Mouse (Mus musculus): ENCODE data around the gene Ezr. TPM values are rescaled to one million over a fixed set of nuclear protein-coding genes. Genes with fewer than 3 reads are reported as not detected.
A peak's percentile ranks its signal among the peaks of the same experiment; 100 is the strongest.

The Ezr gene
- polyA plus RNA-seq, 2 experiments = 39.2 to 71.3 TPM

- Histone ChIP-seq H3K9ac (ENCODE audit: low read depth, low read length, severe bottlenecking) (no peak overlapping the region), H3K9me3 (ENCODE audit: control insufficient read depth, low read length) (no peaks in the 10 kb centered on the region), H3K4me3 (replicated peaks; ENCODE audit: low read length) (no peak overlapping the region), H3K36me3 (ENCODE audit: control insufficient read depth, insufficient read depth, low read length) (peaks cover 28% of the 10 kb centered on the region), H3K27me3 (ENCODE audit: control insufficient read depth, insufficient read depth, low read length) (no peaks in the 10 kb centered on the region), H3K27ac (replicated peaks; ENCODE audit: low read depth, low read length) (no peak overlapping the region), H3K4me1 (ENCODE audit: control insufficient read depth, insufficient read depth, low read length) (peaks cover 34% of the 10 kb centered on the region), H3K4me2 (replicated peaks; ENCODE audit: low read depth, low read length, severe bottlenecking) (no peak overlapping the region)
- TF ChIP-seq POLR2A (IDR thresholded peaks at IDR 0.05; ENCODE audit: borderline replicate concordance, extremely low read depth, insufficient read depth, insufficient read length) = no peak
- 85% methylated on average over 9 of the region's 9 CpGs for WGBS
- ATAC-seq (ENCODE audit: low FRiP score, low read depth) (no peak), DNase-seq (ENCODE audit: low spot score) (no peak)
Observed at GRCm38 (mm10) chr17:6746452-6747231, 35.9 kb downstream of the Ezr start.

- H3K9me3 ChIP-seq (ENCODE audit: control insufficient read depth, low read length) = no peaks in the 10 kb centered on the region
- TF ChIP-seq POLR2A (IDR thresholded peaks at IDR 0.05; ENCODE audit: borderline replicate concordance, extremely low read depth, insufficient read depth, insufficient read length) = no peak
- ATAC-seq (ENCODE audit: low FRiP score, low read depth) (0 out of 2 replicates have a peak, but pooled peaks have one; percentile 13), DNase-seq (ENCODE audit: low spot score) (no peak)
- no peaks in the 10 kb centered on the region for H3K27me3 ChIP-seq (ENCODE audit: control insufficient read depth, insufficient read depth, low read length)
- no peak overlapping the region for H3K4me2 ChIP-seq (replicated peaks; ENCODE audit: low read depth, low read length, severe bottlenecking)
- H3K4me3 ChIP-seq (replicated peaks; ENCODE audit: low read length) = no peak overlapping the region
- H3K27ac ChIP-seq (replicated peaks; ENCODE audit: low read depth, low read length) = no peak overlapping the region
- H3K9ac ChIP-seq (ENCODE audit: low read depth, low read length, severe bottlenecking) = no peak overlapping the region
- peaks cover 34% of the 10 kb centered on the region for H3K4me1 ChIP-seq (ENCODE audit: control insufficient read depth, insufficient read depth, low read length)
- H3K36me3 ChIP-seq (ENCODE audit: control insufficient read depth, insufficient read depth, low read length) = peaks cover 34% of the 10 kb centered on the region
- 25% methylated on average over 9 of the region's 9 CpGs for WGBS
Observed at GRCm38 (mm10) chr17:6745975-6746374, 36.6 kb downstream of the Ezr start.

- TF ChIP-seq POLR2A (IDR thresholded peaks at IDR 0.05; ENCODE audit: borderline replicate concordance, extremely low read depth, insufficient read depth, insufficient read length) = no peak
- Histone ChIP-seq H3K9ac (ENCODE audit: low read depth, low read length, severe bottlenecking) (no peak overlapping the region), H3K9me3 (ENCODE audit: control insufficient read depth, low read length) (no peaks in the 10 kb centered on the region), H3K4me3 (replicated peaks; ENCODE audit: low read length) (no peak overlapping the region), H3K36me3 (ENCODE audit: control insufficient read depth, insufficient read depth, low read length) (peaks cover 35% of the 10 kb centered on the region), H3K27me3 (ENCODE audit: control insufficient read depth, insufficient read depth, low read length) (no peaks in the 10 kb centered on the region), H3K4me2 (replicated peaks; ENCODE audit: low read depth, low read length, severe bottlenecking) (no peak overlapping the region), H3K27ac (replicated peaks; ENCODE audit: low read depth, low read length) (no peak overlapping the region), H3K4me1 (ENCODE audit: control insufficient read depth, insufficient read depth, low read length) (peaks cover 34% of the 10 kb centered on the region)
- WGBS = 44% methylated on average over 5 of the region's 5 CpGs
- DNase-seq (ENCODE audit: low spot score) (no peak), ATAC-seq (ENCODE audit: low FRiP score, low read depth) (no peak)
Observed at GRCm38 (mm10) chr17:6745503-6745902, 37.1 kb downstream of the Ezr start.

- peaks cover 34% of the 10 kb centered on the region for H3K4me1 ChIP-seq (ENCODE audit: control insufficient read depth, insufficient read depth, low read length)
- H3K27me3 ChIP-seq (ENCODE audit: control insufficient read depth, insufficient read depth, low read length) = no peaks in the 10 kb centered on the region
- H3K4me2 ChIP-seq (replicated peaks; ENCODE audit: low read depth, low read length, severe bottlenecking) = no peak overlapping the region
- no peak for ATAC-seq (ENCODE audit: low FRiP score, low read depth)
- H3K4me3 ChIP-seq (replicated peaks; ENCODE audit: low read length) = no peak overlapping the region
- WGBS = 90% methylated on average over 14 of the region's 14 CpGs
- no peak for DNase-seq (ENCODE audit: low spot score)
- H3K36me3 ChIP-seq (ENCODE audit: control insufficient read depth, insufficient read depth, low read length) = peaks cover 37% of the 10 kb centered on the region
- TF ChIP-seq POLR2A (IDR thresholded peaks at IDR 0.05; ENCODE audit: borderline replicate concordance, extremely low read depth, insufficient read depth, insufficient read length) = no peak
- H3K27ac ChIP-seq (replicated peaks; ENCODE audit: low read depth, low read length) = no peak overlapping the region
- H3K9me3 ChIP-seq (ENCODE audit: control insufficient read depth, low read length) = no peaks in the 10 kb centered on the region
- H3K9ac ChIP-seq (ENCODE audit: low read depth, low read length, severe bottlenecking) = no peak overlapping the region
Observed at GRCm38 (mm10) chr17:6744871-6745270, 37.7 kb downstream of the Ezr start.

GRCm38 (mm10) chr17:6744366-6744765 is 38.2 kb downstream of the Ezr start:
- no peak overlapping the region for H3K9ac ChIP-seq (ENCODE audit: low read depth, low read length, severe bottlenecking)
- TF ChIP-seq POLR2A (IDR thresholded peaks at IDR 0.05; ENCODE audit: borderline replicate concordance, extremely low read depth, insufficient read depth, insufficient read length) = no peak

More at GRCm38 (mm10) chr17:6744366-6744765, 38.2 kb downstream of the Ezr start:
- H3K4me3 ChIP-seq (replicated peaks; ENCODE audit: low read length) = no peak overlapping the region
- H3K9me3 ChIP-seq (ENCODE audit: control insufficient read depth, low read length) = no peaks in the 10 kb centered on the region
- DNase-seq (ENCODE audit: low spot score) (no peak), ATAC-seq (ENCODE audit: low FRiP score, low read depth) (no peak)
- no peak overlapping the region for H3K4me2 ChIP-seq (replicated peaks; ENCODE audit: low read depth, low read length, severe bottlenecking)
- H3K27me3 ChIP-seq (ENCODE audit: control insufficient read depth, insufficient read depth, low read length) = no peaks in the 10 kb centered on the region
- H3K27ac ChIP-seq (replicated peaks; ENCODE audit: low read depth, low read length) = no peak overlapping the region; the same call in 1 of the 2 replicates
- WGBS = 51% methylated on average over 9 of the region's 9 CpGs
- peaks cover 34% of the 10 kb centered on the region for H3K4me1 ChIP-seq (ENCODE audit: control insufficient read depth, insufficient read depth, low read length)
- H3K36me3 ChIP-seq (ENCODE audit: control insufficient read depth, insufficient read depth, low read length) = peaks cover 40% of the 10 kb centered on the region

All from limb, embryonic 14.5 days (tissue).